Mouse (Mus musculus): ENCODE data around the gene Fkbp4. TPM values are rescaled to one million over a fixed set of nuclear protein-coding genes. Genes with fewer than 3 reads are reported as not detected.

The Fkbp4 gene
- total and polyA plus RNA-seq, 2 experiments from 2014 or later, result 164 to 253 TPM

DNA sequence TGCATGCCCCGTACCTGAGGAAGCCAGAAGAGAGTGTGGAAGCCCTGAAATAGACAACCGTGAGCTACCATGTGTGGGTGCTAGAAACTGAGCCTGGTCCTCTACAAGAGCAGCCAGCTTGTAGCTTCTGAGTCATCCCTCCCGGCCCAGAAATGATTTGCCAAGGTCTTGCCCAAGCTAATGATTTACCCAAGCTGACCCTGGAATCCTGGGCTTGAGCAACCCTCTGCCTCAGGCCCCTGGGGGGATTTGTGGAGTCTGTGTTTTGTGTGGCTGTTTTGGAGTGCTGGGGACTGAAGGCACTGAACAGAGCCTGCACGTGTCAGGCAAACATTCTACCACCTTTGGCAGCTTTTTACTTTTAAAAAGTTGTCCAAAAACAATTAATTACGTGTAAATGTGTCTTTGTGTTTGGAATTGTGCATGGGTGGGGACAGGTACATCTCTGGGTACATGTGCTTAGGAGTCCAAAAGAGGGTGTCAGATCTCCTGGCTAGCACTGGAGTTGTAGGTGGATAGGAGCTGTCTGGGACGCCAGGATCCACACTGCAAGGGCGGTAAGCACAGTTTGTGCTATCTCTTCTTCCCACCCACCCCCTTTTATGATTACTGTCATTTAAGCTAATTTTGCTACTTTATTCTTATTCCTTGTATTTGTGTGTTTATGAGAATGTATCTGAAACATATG is 40.8 kb downstream of the Fkbp4 start:
- WGBS, result 82% methylated on average over 7 of the region's 7 CpGs
- no peaks in the 10 kb centered on the region for H3K9me3 ChIP-seq (ENCODE audit: low read length)
- H3K36me3 ChIP-seq (ENCODE audit: insufficient read depth, low read length), result no peaks in the 10 kb centered on the region
- H3K4me2 ChIP-seq (ENCODE audit: low read depth, low read length, poor library complexity, severe bottlenecking), result no peak overlapping the region
- H3K4me3 ChIP-seq (ENCODE audit: low read depth, low read length), result no peak overlapping the region
- H3K27me3 ChIP-seq (ENCODE audit: insufficient read depth, low read length), result no peaks in the 10 kb centered on the region
- DNase-seq (ENCODE audit: low spot score) (no peak), ATAC-seq (ENCODE audit: low FRiP score) (no peak)
- H3K27ac ChIP-seq (ENCODE audit: low read depth, low read length), result no peak overlapping the region
- no peak overlapping the region for H3K9ac ChIP-seq (replicated peaks; ENCODE audit: low read length, poor library complexity, severe bottlenecking)
- H3K4me1 ChIP-seq (ENCODE audit: insufficient read depth, low read length), result peaks cover 8% of the 10 kb centered on the region
- TF ChIP-seq CTCF (IDR thresholded peaks at IDR 0.05), result no peak

DNA sequence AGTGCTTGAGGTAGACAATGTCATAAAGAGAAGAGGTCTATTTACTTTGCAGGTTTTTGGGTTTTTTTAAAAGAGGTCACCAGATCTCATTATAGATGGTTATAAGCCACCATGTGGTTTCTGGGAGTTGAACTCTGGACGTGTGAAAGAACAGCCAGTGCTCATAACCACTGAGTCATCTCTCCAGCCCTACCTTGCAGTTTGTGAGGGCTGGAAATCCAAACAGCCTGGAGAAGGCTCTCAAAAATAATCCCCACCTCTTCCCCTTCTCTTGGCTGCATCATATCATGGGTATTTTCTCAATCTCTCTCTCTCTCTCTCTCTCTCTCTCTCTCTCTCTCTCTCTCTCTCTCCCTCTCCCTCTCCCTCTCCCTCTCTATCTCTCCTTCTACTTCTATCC is 47.8 kb downstream of the Fkbp4 start:
- DNase-seq (ENCODE audit: low spot score) (no peak), ATAC-seq (ENCODE audit: low FRiP score) (no peak)
- Histone ChIP-seq H3K4me1 (ENCODE audit: insufficient read depth, low read length) (no peaks in the 10 kb centered on the region), H3K9ac (replicated peaks; ENCODE audit: low read length, poor library complexity, severe bottlenecking) (no peak overlapping the region), H3K4me2 (ENCODE audit: low read depth, low read length, poor library complexity, severe bottlenecking) (no peak overlapping the region), H3K27me3 (ENCODE audit: insufficient read depth, low read length) (no peaks in the 10 kb centered on the region), H3K4me3 (ENCODE audit: low read depth, low read length) (no peak overlapping the region), H3K9me3 (ENCODE audit: low read length) (no peaks in the 10 kb centered on the region), H3K36me3 (ENCODE audit: insufficient read depth, low read length) (no peaks in the 10 kb centered on the region), H3K27ac (ENCODE audit: low read depth, low read length) (no peak overlapping the region)
- 68% methylated on average over 1 of the region's 1 CpGs for WGBS
- no peak for TF ChIP-seq CTCF (IDR thresholded peaks at IDR 0.05)

DNA sequence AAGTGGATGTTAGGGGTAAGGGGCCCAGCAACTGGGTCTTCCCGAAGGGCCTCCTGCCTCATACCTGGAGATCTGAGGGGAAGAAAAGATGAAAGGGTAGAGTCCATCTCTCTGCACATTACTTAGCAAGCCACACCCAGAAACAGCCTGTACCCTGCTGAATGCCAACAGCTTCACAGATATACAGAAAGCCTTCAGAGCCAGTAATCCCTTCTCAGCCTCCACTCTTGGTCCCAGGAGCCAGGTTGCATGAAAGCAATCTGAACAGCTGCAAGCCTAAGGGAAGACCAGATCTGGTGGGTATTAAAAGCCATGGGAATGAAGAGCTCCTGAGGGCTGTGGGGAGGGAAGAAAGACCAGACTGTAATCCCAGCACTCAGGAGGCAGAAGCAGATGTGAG is 49.3 kb downstream of the Fkbp4 start:
- TF ChIP-seq CTCF (IDR thresholded peaks at IDR 0.05), result no peak
- Histone ChIP-seq H3K4me2 (ENCODE audit: low read depth, low read length, poor library complexity, severe bottlenecking) (no peak overlapping the region), H3K9ac (replicated peaks; ENCODE audit: low read length, poor library complexity, severe bottlenecking) (no peak overlapping the region), H3K4me1 (ENCODE audit: insufficient read depth, low read length) (no peaks in the 10 kb centered on the region), H3K4me3 (ENCODE audit: low read depth, low read length) (no peak overlapping the region), H3K27me3 (ENCODE audit: insufficient read depth, low read length) (no peaks in the 10 kb centered on the region), H3K27ac (ENCODE audit: low read depth, low read length) (no peak overlapping the region), H3K36me3 (ENCODE audit: insufficient read depth, low read length) (no peaks in the 10 kb centered on the region), H3K9me3 (ENCODE audit: low read length) (no peaks in the 10 kb centered on the region)
- WGBS, result 95% methylated on average over 1 of the region's 1 CpGs
- no peak for DNase-seq (ENCODE audit: low spot score)
- ATAC-seq (ENCODE audit: low FRiP score), result no peak

DNA sequence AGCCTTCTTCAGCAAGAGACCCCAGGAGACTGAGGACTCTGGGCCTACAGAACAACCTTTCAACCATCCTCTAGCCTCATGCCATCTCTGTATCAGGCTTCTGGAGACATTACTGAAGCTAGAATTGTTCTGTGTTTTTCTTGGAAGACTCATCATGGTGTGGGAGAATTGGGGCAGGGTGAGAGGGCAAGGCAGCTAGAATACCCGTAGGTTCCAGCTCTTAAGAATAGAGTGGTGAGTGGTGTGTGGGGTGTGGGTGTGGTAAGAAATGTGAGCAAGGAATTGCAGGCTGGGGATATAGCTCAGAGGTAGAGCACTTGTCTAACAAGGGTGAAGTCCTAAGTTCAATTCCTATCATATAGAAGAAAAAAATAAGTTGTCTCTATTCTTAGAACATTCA is 53.5 kb downstream of the Fkbp4 start:
- Histone ChIP-seq H3K27me3 (ENCODE audit: insufficient read depth, low read length) (no peaks in the 10 kb centered on the region), H3K4me3 (ENCODE audit: low read depth, low read length) (no peak overlapping the region), H3K36me3 (ENCODE audit: insufficient read depth, low read length) (no peaks in the 10 kb centered on the region), H3K9ac (replicated peaks; ENCODE audit: low read length, poor library complexity, severe bottlenecking) (no peak overlapping the region), H3K4me1 (ENCODE audit: insufficient read depth, low read length) (no peaks in the 10 kb centered on the region), H3K27ac (ENCODE audit: low read depth, low read length) (no peak overlapping the region), H3K4me2 (ENCODE audit: low read depth, low read length, poor library complexity, severe bottlenecking) (no peak overlapping the region), H3K9me3 (ENCODE audit: low read length) (no peaks in the 10 kb centered on the region)
- DNase-seq (ENCODE audit: low spot score), result no peak
- ATAC-seq (ENCODE audit: low FRiP score), result no peak
- 92% methylated on average over 1 of the region's 1 CpGs for WGBS
- TF ChIP-seq CTCF (IDR thresholded peaks at IDR 0.05), result no peak

DNA sequence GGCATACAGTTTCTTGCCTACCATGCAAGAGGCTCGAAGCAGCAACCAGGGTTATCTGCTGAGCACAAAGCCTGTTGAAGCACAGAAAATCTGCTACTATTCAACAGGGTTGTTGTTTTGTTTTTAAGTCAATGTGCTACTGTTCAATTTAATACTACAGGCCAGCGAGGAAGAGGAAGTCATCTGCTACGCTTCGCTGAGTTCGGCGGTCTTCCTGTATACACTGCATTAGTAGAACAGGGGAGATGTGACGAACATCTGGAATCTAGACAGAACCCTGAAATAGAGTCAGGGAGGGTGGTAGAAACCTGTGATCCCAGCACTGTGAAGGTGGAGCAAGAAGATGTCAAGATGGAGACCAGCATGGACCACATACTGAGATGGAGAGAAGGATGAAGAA is 54.7 kb downstream of the Fkbp4 start:
- 75% methylated on average over 7 of the region's 7 CpGs for WGBS

DNA sequence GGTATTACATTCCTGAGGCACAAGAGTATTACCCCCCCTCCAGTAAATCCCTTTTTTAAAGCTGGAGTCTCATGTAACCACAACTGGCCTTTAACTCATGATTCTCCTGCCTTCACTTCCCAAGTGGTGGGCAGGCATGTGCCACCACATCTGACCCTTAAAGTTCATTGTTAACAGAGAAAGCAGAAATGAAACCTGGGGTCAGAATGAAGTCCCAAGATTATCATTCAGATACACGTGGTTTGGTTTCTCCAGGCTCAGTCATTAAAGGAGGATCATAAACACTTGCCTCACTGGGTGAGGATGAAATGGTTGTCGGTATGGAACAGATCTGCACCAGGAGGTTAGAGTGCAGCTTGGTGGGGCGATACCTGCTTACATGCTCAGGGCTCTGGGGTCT is 57.2 kb downstream of the Fkbp4 start:
- no peaks in the 10 kb centered on the region for H3K27me3 ChIP-seq (ENCODE audit: insufficient read depth, low read length)
- no peaks in the 10 kb centered on the region for H3K9me3 ChIP-seq (ENCODE audit: low read length)
- H3K36me3 ChIP-seq (ENCODE audit: insufficient read depth, low read length), result no peaks in the 10 kb centered on the region
- ATAC-seq (ENCODE audit: low FRiP score) (no peak), DNase-seq (ENCODE audit: low spot score) (no peak)
- no peak overlapping the region for H3K4me2 ChIP-seq (ENCODE audit: low read depth, low read length, poor library complexity, severe bottlenecking)
- no peak overlapping the region for H3K9ac ChIP-seq (replicated peaks; ENCODE audit: low read length, poor library complexity, severe bottlenecking)
- 73% methylated on average over 3 of the region's 3 CpGs for WGBS
- H3K4me1 ChIP-seq (ENCODE audit: insufficient read depth, low read length), result no peaks in the 10 kb centered on the region
- no peak overlapping the region for H3K4me3 ChIP-seq (ENCODE audit: low read depth, low read length)
- H3K27ac ChIP-seq (ENCODE audit: low read depth, low read length), result no peak overlapping the region
- no peak for TF ChIP-seq CTCF (IDR thresholded peaks at IDR 0.05)

More for the DNA sequence above, 54.7 kb downstream of the Fkbp4 start:
- no peak overlapping the region for H3K4me2 ChIP-seq (ENCODE audit: low read depth, low read length, poor library complexity, severe bottlenecking)
- ATAC-seq (ENCODE audit: low FRiP score) (no peak), DNase-seq (ENCODE audit: low spot score) (no peak)
- H3K4me3 ChIP-seq (ENCODE audit: low read depth, low read length), result no peak overlapping the region
- H3K9ac ChIP-seq (replicated peaks; ENCODE audit: low read length, poor library complexity, severe bottlenecking), result no peak overlapping the region
- H3K4me1 ChIP-seq (ENCODE audit: insufficient read depth, low read length), result no peaks in the 10 kb centered on the region
- no peaks in the 10 kb centered on the region for H3K9me3 ChIP-seq (ENCODE audit: low read length)
- no peaks in the 10 kb centered on the region for H3K36me3 ChIP-seq (ENCODE audit: insufficient read depth, low read length)
- TF ChIP-seq CTCF (IDR thresholded peaks at IDR 0.05), result no peak
- no peaks in the 10 kb centered on the region for H3K27me3 ChIP-seq (ENCODE audit: insufficient read depth, low read length)
- no peak overlapping the region for H3K27ac ChIP-seq (ENCODE audit: low read depth, low read length)

Measured in midbrain, postnatal 0 days (tissue).